Mouse (Mus musculus) kidney, embryonic 15.5 days (tissue): ENCODE measurements around the gene Kif6. TPM values are rescaled to one million over a fixed set of nuclear protein-coding genes. Genes with fewer than 3 reads are reported as not detected.

Experiments
- ATAC-seq: fragments of 200-750 bp; cut with Nextera tagmentation; replicated peaks from 2 replicates; pipeline ENCODE4 v1.8.0; 2017; ENCODE audit warnings: moderate TSS enrichment; ENCODE audit not compliant: low FRiP score
- H3K27ac ChIP-seq: fragments of 300-500 bp; sonication (generic); 2 replicates; pipeline ENCODE4 v1.5.1; 2015; ENCODE audit warnings: mild to moderate bottlenecking, inconsistent platforms
- H3K27me3 ChIP-seq: fragments of 300-500 bp; sonication (generic); 2 replicates; pipeline ENCODE4 v1.6.1; 2015; ENCODE audit warnings: inconsistent platforms
- H3K36me3 ChIP-seq: fragments of 300-500 bp; sonication (generic); 2 replicates; pipeline ENCODE4 v1.6.1; 2015; ENCODE audit warnings: inconsistent platforms
- H3K4me1 ChIP-seq: fragments of 300-500 bp; sonication (generic); 2 replicates; pipeline ENCODE4 v1.6.1; 2015; ENCODE audit warnings: inconsistent platforms
- H3K4me2 ChIP-seq: fragments of 300-500 bp; sonication (generic); 2 replicates; pipeline ENCODE4 v1.6.1; 2015; ENCODE audit warnings: moderate library complexity, mild to moderate bottlenecking, inconsistent platforms
- H3K4me3 ChIP-seq: fragments of 300-500 bp; sonication (generic); replicated peaks from 2 replicates; pipeline ENCODE4 v1.5.1; 2015; ENCODE audit warnings: mild to moderate bottlenecking, inconsistent platforms
- H3K9ac ChIP-seq: fragments of 300-500 bp; sonication (generic); 2 replicates; pipeline ENCODE4 v1.6.1; 2015; ENCODE audit warnings: mild to moderate bottlenecking, inconsistent platforms
- H3K9me3 ChIP-seq: fragments of 300-500 bp; sonication (generic); replicated peaks from 2 replicates; pipeline ENCODE4 v1.6.1; 2016; ENCODE audit warnings: inconsistent platforms
- WGBS: fragments of 180-500 bp; shearing (Covaris S2); methylation state at CpG from one replicate; pipeline ENCODE4 v1.1.7; 2015; ENCODE audit warnings: mixed read lengths; 5-methylcytosine and 5-hydroxymethylcytosine counted together
- polyA plus RNA-seq: library from polyadenylated mRNA; unstranded; fragments of >200 nt; fragmentation: Nextera tagmentation; extraction: Ambion mirVana; gene quantifications from 2 replicates; pipeline ENCODE4 v1.2.1, GENCODE M21; 2015

Kif6 gene
- polyA plus RNA-seq, 1 experiment from 2014 or later: 2.1 TPM

DNA sequence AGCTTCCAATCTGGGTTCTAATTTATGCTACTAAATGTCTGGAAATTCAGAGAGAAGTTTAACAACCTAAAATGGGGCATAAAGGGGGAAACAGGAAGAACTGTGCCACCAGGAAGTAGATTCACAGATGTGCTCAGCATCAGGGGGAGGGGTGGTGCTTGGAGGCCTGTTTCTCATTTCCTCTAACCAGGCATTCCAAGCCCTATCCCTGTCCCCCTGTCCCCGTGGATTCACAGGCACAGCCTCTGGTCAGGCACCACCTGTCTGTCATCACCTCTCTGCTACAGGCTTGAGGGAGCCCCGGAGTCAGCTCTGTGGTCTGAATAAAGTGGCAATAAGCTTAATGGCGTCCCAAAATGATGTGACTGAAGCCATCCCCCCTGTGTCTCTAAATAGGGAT, 216.8 kb downstream of the Kif6 start:
- Histone ChIP-seq H3K4me1 (no peaks in the 10 kb centered on the region), H3K36me3 (no peaks in the 10 kb centered on the region), H3K4me2 (no peak overlapping the region), H3K27ac (no peak overlapping the region), H3K27me3 (no peaks in the 10 kb centered on the region), H3K9ac (no peak overlapping the region), H3K4me3 (no peak overlapping the region), H3K9me3 (no peaks in the 10 kb centered on the region)
- ATAC-seq: no peak
- 39% methylated on average over 3 of the region's 3 CpGs for WGBS

GRCm38 (mm10) chr17:49834044-49834545, 219.2 kb downstream of the Kif6 start:
- Histone ChIP-seq H3K9me3 (no peaks in the 10 kb centered on the region), H3K27me3 (no peaks in the 10 kb centered on the region), H3K36me3 (no peaks in the 10 kb centered on the region), H3K27ac (no peak overlapping the region), H3K4me3 (no peak overlapping the region), H3K4me2 (no peak overlapping the region), H3K4me1 (no peaks in the 10 kb centered on the region), H3K9ac (no peak overlapping the region)
- ATAC-seq: no peak
- 87% methylated on average over 5 of the region's 5 CpGs for WGBS

- no peak for ATAC-seq
- H3K36me3 ChIP-seq: no peaks in the 10 kb centered on the region
- no peaks in the 10 kb centered on the region for H3K4me1 ChIP-seq
- no peaks in the 10 kb centered on the region for H3K27me3 ChIP-seq
- no peak overlapping the region for H3K4me3 ChIP-seq
- WGBS: 57% methylated on average over 5 of the region's 5 CpGs
- no peaks in the 10 kb centered on the region for H3K9me3 ChIP-seq
- H3K4me2 ChIP-seq: no peak overlapping the region
- no peak overlapping the region for H3K9ac ChIP-seq
- no peak overlapping the region for H3K27ac ChIP-seq
Observed at GRCm38 (mm10) chr17:49837417-49837816, 222.5 kb downstream of the Kif6 start.

DNA sequence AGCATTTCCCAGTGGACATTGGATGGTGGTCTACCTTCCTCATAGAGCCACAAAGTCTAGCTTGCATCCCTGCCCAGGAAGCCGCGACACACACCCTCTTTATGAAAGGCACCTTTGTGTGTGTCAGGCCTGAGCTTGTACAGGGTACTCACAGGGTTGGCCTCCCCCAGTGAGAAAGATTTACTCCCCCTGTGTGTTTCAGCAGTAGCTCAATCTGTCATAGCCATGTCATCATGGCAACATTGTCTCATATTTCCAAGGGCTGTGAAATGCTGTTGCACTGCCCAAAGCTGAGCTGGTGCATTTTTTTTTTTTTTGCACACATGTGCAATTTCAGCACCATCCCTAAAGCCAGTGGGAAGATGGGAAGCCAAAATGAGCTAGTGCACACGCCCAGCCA, 224.3 kb downstream of the Kif6 start:
- Histone ChIP-seq H3K4me3 (no peak overlapping the region), H3K4me2 (no peak overlapping the region), H3K9ac (no peak overlapping the region), H3K27me3 (no peaks in the 10 kb centered on the region), H3K36me3 (no peaks in the 10 kb centered on the region), H3K4me1 (no peaks in the 10 kb centered on the region), H3K9me3 (no peaks in the 10 kb centered on the region), H3K27ac (no peak overlapping the region)
- WGBS: 80% methylated on average over 3 of the region's 3 CpGs
- ATAC-seq: no peak

- Histone ChIP-seq H3K36me3 (no peaks in the 10 kb centered on the region), H3K27ac (no peak overlapping the region), H3K9me3 (no peaks in the 10 kb centered on the region), H3K4me3 (no peak overlapping the region), H3K27me3 (no peaks in the 10 kb centered on the region), H3K4me2 (no peak overlapping the region), H3K9ac (no peak overlapping the region), H3K4me1 (0 out of 2 replicates have a peak, but pooled peaks cover 4% of the 10 kb centered on the region)
- 57% methylated on average over 3 of the region's 3 CpGs for WGBS
- no peak for ATAC-seq
Observed at GRCm38 (mm10) chr17:49851210-49851609, 236.3 kb downstream of the Kif6 start.

DNA sequence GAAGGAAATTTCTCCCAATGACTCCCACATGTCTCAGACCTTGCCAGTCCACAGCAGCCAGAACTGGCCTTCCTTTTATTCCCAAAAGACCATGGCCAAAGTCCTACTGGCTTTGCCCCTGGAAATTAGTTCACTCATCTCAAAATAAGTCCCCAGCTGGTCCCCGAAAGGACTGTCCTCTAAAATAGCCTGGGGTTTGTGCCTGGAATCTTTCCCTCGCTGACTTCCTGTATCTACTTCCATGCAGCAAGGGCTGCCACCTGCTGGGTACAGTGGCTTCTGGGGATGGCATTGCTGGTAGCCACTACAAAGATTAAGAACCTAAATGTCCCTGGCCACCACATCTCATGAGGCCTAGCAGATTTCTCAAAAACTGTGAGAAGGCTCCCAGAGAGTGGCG, 237.2 kb downstream of the Kif6 start:
- Histone ChIP-seq H3K4me1 (0 out of 2 replicates have a peak, but pooled peaks cover 4% of the 10 kb centered on the region), H3K9me3 (no peaks in the 10 kb centered on the region), H3K36me3 (no peaks in the 10 kb centered on the region), H3K9ac (no peak overlapping the region), H3K4me3 (no peak overlapping the region), H3K4me2 (no peak overlapping the region), H3K27me3 (no peaks in the 10 kb centered on the region), H3K27ac (no peak overlapping the region)
- ATAC-seq: no peak
- 75% methylated on average over 3 of the region's 3 CpGs for WGBS

- Histone ChIP-seq H3K36me3 (no peaks in the 10 kb centered on the region), H3K9ac (no peak overlapping the region), H3K27me3 (no peaks in the 10 kb centered on the region), H3K9me3 (no peaks in the 10 kb centered on the region), H3K4me1 (0 out of 2 replicates have a peak, but pooled peaks cover 4% of the 10 kb centered on the region), H3K4me2 (no peak overlapping the region), H3K27ac (no peak overlapping the region), H3K4me3 (no peak overlapping the region)
- WGBS: 32% methylated on average over 4 of the region's 4 CpGs
- ATAC-seq: no peak
Observed at GRCm38 (mm10) chr17:49855785-49856184, 240.8 kb downstream of the Kif6 start.

- Histone ChIP-seq H3K27me3 (no peaks in the 10 kb centered on the region), H3K27ac (no peak overlapping the region), H3K36me3 (no peaks in the 10 kb centered on the region), H3K4me1 (peaks cover 14% of the 10 kb centered on the region), H3K9ac (no peak overlapping the region), H3K9me3 (no peaks in the 10 kb centered on the region), H3K4me3 (no peak overlapping the region), H3K4me2 (no peak overlapping the region)
- no peak for ATAC-seq
- WGBS: 87% methylated on average over 10 of the region's 10 CpGs
Observed at GRCm38 (mm10) chr17:49860057-49860816, 245.3 kb downstream of the Kif6 start.

DNA sequence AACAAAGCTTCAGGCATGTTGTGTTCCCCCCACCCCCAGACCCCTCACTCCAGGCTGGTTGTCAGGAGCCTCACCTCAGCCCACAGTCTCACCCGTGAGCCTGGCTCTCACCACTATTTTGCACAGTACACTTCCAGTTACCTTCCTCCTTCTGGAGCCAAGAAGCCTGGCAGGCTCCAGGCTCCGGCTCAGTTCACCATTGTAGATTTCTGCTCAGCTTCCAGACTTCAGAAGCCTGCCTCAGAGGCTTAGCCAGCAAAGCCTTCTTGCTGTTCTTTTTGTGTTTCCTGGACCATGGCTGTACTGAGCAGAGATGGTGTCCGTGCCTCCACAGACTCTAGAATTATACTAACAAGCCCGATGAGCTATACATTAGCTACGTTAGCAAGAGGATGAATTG, 248.7 kb downstream of the Kif6 start:
- Histone ChIP-seq H3K36me3 (no peaks in the 10 kb centered on the region), H3K27ac (no peak overlapping the region), H3K4me2 (no peak overlapping the region), H3K9ac (no peak overlapping the region), H3K4me3 (no peak overlapping the region), H3K4me1 (peaks cover 14% of the 10 kb centered on the region), H3K9me3 (no peaks in the 10 kb centered on the region), H3K27me3 (peaks cover 6% of the 10 kb centered on the region)
- ATAC-seq: no peak
- WGBS: 60% methylated on average over 5 of the region's 5 CpGs

- H3K27me3 ChIP-seq: peaks cover 17% of the 10 kb centered on the region
- H3K4me2 ChIP-seq: no peak overlapping the region
- H3K4me3 ChIP-seq: no peak overlapping the region
- H3K9ac ChIP-seq: no peak overlapping the region
- no peaks in the 10 kb centered on the region for H3K36me3 ChIP-seq
- ATAC-seq: no peak
- H3K9me3 ChIP-seq: no peaks in the 10 kb centered on the region
- peaks cover 14% of the 10 kb centered on the region for H3K4me1 ChIP-seq
- no peak overlapping the region for H3K27ac ChIP-seq
- WGBS: 88% methylated on average over 2 of the region's 2 CpGs
Observed at GRCm38 (mm10) chr17:49865604-49866003, 250.7 kb downstream of the Kif6 start.

- Histone ChIP-seq H3K27me3 (peaks cover 26% of the 10 kb centered on the region), H3K4me2 (no peak overlapping the region), H3K4me1 (peaks cover 14% of the 10 kb centered on the region), H3K9ac (no peak overlapping the region), H3K27ac (no peak overlapping the region), H3K9me3 (no peaks in the 10 kb centered on the region), H3K36me3 (no peaks in the 10 kb centered on the region), H3K4me3 (no peak overlapping the region)
- ATAC-seq: no peak
- 65% methylated on average over 8 of the region's 8 CpGs for WGBS
Observed at GRCm38 (mm10) chr17:49866653-49867215, 251.8 kb downstream of the Kif6 start.

DNA sequence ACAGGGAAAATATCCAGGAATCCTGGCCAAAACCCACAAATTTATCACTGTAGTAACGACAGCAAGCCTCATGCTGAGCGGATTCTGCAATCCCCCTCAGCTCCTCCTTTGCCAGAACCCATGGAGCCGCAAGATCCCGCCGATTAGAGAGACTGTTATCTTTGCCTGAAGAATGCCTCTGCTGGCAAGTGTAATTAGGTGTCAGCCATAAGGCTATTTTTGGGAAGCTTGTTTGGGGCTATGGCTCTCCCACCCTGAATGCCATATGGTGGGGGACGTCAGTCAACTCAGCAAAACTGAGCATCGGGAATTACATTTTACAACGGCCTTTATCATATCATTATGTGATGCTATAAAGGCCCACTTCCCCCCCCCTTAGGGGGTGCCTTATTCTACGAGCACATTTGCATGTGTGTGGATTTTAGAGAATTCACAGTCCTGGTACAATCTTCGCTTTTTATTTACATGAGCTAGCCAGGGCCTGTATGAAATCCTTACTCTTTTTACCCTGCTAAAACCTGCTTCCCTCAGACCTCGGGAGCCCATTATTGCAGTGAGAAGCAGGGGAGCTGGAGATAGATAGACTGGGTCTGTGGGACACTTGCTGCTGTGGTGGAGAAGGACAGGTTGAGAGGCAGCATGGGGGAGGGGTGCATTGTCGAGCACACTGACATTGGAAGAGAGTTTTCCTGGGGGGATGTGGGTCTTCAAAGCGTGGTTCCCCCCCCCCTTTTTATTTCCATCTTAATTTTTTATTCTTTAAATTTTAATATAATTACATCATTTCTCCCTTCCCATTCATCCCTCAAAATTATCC, 252.6 kb downstream of the Kif6 start:
- Histone ChIP-seq H3K9me3 (no peaks in the 10 kb centered on the region), H3K4me3 (no peak overlapping the region), H3K36me3 (no peaks in the 10 kb centered on the region), H3K4me2 (no peak overlapping the region), H3K4me1 (peaks cover 14% of the 10 kb centered on the region), H3K27ac (no peak overlapping the region), H3K27me3 (peaks cover 30% of the 10 kb centered on the region), H3K9ac (no peak overlapping the region)
- ATAC-seq: no peak
- WGBS: 29% methylated on average over 13 of the region's 13 CpGs
